Mouse (Mus musculus) liver, adult 2 months (tissue): Measurements from ENCODE around the gene 1700122O11Rik.

Experiments used
- CTCF ChIP-seq: fragments of 200-500 bp; IDR thresholded peaks from 2 replicates; pipeline ENCODE4 v1.5.1; 2011; ENCODE audit warnings: low read depth, low read length, control low read depth
- POLR2A ChIP-seq: fragments of 200-500 bp; IDR thresholded peaks from 2 replicates; pipeline ENCODE4 v1.6.1; 2011; ENCODE audit warnings: low read length, control low read depth; ENCODE audit not compliant: insufficient read depth; ENCODE audit errors: extremely low read depth

DNA sequence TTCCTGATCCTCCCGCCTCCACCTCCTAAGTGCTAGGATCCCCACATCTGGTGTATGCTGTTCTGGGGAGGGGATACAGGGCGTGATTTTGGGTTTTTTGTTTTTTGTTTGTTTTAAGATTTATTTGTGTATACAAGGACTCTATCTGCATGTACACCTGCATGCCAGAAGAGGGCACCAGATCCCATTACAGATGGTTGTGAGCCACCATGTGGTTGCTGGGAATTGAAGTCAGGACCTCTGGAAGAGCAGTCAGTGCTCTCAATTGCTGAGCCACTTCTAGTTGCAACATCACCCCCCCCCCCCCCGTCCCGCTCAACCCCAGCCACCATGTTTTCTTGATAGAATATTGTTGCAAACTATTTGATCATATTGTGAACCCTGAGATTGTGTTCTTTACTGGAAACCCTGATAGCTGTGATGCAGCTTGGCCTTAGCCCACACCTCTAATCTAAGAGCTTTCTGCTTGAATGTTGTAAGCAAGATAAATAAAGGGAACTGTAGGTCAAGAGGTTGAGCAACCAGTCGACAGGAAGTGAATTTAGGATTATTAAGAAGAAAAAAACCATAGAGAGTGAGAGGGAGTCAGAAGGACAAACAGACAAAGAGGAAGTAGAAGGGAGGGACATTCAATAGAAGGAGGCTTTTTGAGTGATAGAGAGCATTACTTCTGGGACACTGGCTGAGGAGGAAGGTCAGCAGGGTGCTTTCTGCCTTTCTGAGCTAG lies 5.2 kb upstream of the 1700122O11Rik start:
- TF ChIP-seq POLR2A (no peak), CTCF (no peak)
